Mouse (Mus musculus) hematopoietic stem cell, adult 5-6 weeks (primary cell): ENCODE measurements around the gene Mrpl53. TPM values are rescaled to one million over a fixed set of nuclear protein-coding genes. Genes with fewer than 3 reads are reported as not detected.
"Not testable (repeated sequence)": the region's sequence is repeated elsewhere in the genome, so short reads cannot be mapped to it uniquely, and the experiment has no call there.

Source experiments
- ATAC-seq, 2 experiments: fragments of 125-278 bp in 1 of 2; replicated peaks in 1 of 2; 2 replicates each; pipeline ENCODE4 v1.8.0; 2016 to 2017; ENCODE audit warnings: inconsistent platforms in 2 of 2, mild to moderate bottlenecking in 2 of 2, moderate number of reproducible peaks in 2 of 2, low read depth in 1 of 2, moderate TSS enrichment in 1 of 2; ENCODE audit not compliant: low FRiP score in 2 of 2, poor library complexity in 2 of 2, severe bottlenecking in 2 of 2, insufficient read depth in 1 of 2, low TSS enrichment in 1 of 2
- total RNA-seq: library from RNA; stranded (forward); fragments of 172-1452, 232-1000 nt; gene quantifications from 2 replicates; pipeline ENCODE4 v1.2.3, GENCODE M21; 2017

Gene Mrpl53
- total RNA-seq, 1 experiment from 2014 or later = 8.4 TPM

DNA sequence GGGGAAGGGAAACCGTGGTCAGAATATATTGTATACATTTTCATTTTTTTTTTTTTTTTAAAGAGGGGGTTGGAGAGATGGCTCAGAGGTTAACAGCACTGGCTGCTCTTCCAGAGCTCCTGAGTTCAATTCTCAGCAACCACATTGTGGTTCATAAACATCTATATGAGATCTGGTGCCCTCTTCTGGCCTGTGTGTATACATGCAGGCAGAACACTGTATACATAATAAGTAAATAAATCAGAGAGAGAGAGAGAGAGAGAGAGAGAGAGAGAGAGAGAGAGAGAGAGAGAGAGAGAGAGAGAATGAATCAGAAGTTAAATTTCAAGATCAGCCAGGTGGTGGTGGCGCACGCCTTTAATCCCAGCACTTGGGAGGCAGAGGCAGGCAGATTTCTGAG, 50.6 kb downstream of the Mrpl53 start:
- ATAC-seq = not testable (repeated sequence)

Other genes with a start within 250 kb of the Mrpl53 start
- 0.13 and 0.55 TPM in 2 replicates for gene Sema4f, start 169.3 kb upstream of the Mrpl53 start, total RNA-seq
- 1.2 and 2.6 TPM in 2 replicates for gene M1ap, start 162.1 kb upstream of the Mrpl53 start, total RNA-seq
- gene Dok1, start 75.6 kb upstream of the Mrpl53 start, total RNA-seq = 22.9 and 39.6 TPM in 2 replicates
- gene Loxl3, start 74.9 kb upstream of the Mrpl53 start, total RNA-seq = 1.3 and 2.2 TPM in 2 replicates
- gene Aup1, start 54.5 kb upstream of the Mrpl53 start, total RNA-seq = 114 and 124 TPM in 2 replicates
- gene Htra2, start 53.8 kb upstream of the Mrpl53 start, total RNA-seq = 42.7 and 43.3 TPM in 2 replicates
- 0.13 and 0.25 TPM in 2 replicates for gene Dqx1, start 51.2 kb upstream of the Mrpl53 start, total RNA-seq
- gene Tlx2, start 38.7 kb upstream of the Mrpl53 start, total RNA-seq = not detected in 2 replicates
- gene Pcgf1, start 31.2 kb upstream of the Mrpl53 start, total RNA-seq = 24.2 and 24.6 TPM in 2 replicates
- 1.5 TPM in 1 of 2 replicates, not detected in the other for gene Lbx2, start 22.7 kb upstream of the Mrpl53 start, total RNA-seq
- 0.45 and 2.3 TPM in 2 replicates for gene Ccdc142, start 7.4 kb upstream of the Mrpl53 start, total RNA-seq
- gene Gm42688, start 7.4 kb upstream of the Mrpl53 start, total RNA-seq = 2.4 and 4.1 TPM in 2 replicates
- 57.8 and 60.4 TPM in 2 replicates for gene Mogs, start 6.5 kb downstream of the Mrpl53 start, total RNA-seq
- 148 and 226 TPM in 2 replicates for gene Wbp1, start 12.5 kb downstream of the Mrpl53 start, total RNA-seq
- gene Ino80b, start 16.4 kb downstream of the Mrpl53 start, total RNA-seq = 31.1 and 42.3 TPM in 2 replicates
- gene Rtkn, start 26.4 kb downstream of the Mrpl53 start, total RNA-seq = 7.1 and 12.4 TPM in 2 replicates
- gene Wdr54, start 47.4 kb downstream of the Mrpl53 start, total RNA-seq = 0.20 and 0.31 TPM in 2 replicates
- 0.35 TPM in 1 of 2 replicates, not detected in the other for gene 1700003E16Rik, start 47.4 kb downstream of the Mrpl53 start, total RNA-seq
- gene Dctn1, start 56.9 kb downstream of the Mrpl53 start, total RNA-seq = 50.5 and 70.9 TPM in 2 replicates
- not detected in 2 replicates for gene Slc4a5, start 110.8 kb downstream of the Mrpl53 start, total RNA-seq
- 11.4 and 11.9 TPM in 2 replicates for gene Mthfd2, start 216.9 kb downstream of the Mrpl53 start, total RNA-seq
- 136 and 163 TPM in 2 replicates for gene Mob1a, start 217.0 kb downstream of the Mrpl53 start, total RNA-seq
- 53.2 and 53.4 TPM in 2 replicates for gene Bola3, start 240.1 kb downstream of the Mrpl53 start, total RNA-seq